Mouse (Mus musculus) forebrain, embryonic 15.5 days (tissue): Measurements from ENCODE around the gene Sgpp1. TPM values are rescaled to one million over a fixed set of nuclear protein-coding genes. Genes with fewer than 3 reads are reported as not detected.
"Not testable (repeated sequence)": the region's sequence is repeated elsewhere in the genome, so short reads cannot be mapped to it uniquely, and the experiment has no call there.

Experiments used
- ATAC-seq: fragments of 200-750 bp; cut with Nextera tagmentation; replicated peaks from 2 replicates; pipeline ENCODE4 v1.8.0; 2017; ENCODE audit warnings: mild to moderate bottlenecking, moderate TSS enrichment, moderate library complexity
- H3K27ac ChIP-seq: fragments of 300-500 bp; sonication (generic); replicated peaks from 2 replicates; pipeline ENCODE4 v1.5.1; 2015; ENCODE audit warnings: mild to moderate bottlenecking, inconsistent platforms
- H3K27me3 ChIP-seq: fragments of 300-500 bp; sonication (generic); 2 replicates; pipeline ENCODE4 v1.6.1; 2015; ENCODE audit warnings: inconsistent platforms
- H3K36me3 ChIP-seq: fragments of 300-500 bp; sonication (generic); 2 replicates; pipeline ENCODE4 v1.6.1; 2015; ENCODE audit warnings: mild to moderate bottlenecking, inconsistent platforms
- H3K4me1 ChIP-seq: fragments of 300-500 bp; sonication (generic); 2 replicates; pipeline ENCODE4 v1.6.1; 2015; ENCODE audit warnings: inconsistent platforms
- H3K4me2 ChIP-seq: fragments of 300-500 bp; sonication (generic); replicated peaks from 2 replicates; pipeline ENCODE4 v1.6.1; 2015; ENCODE audit warnings: mild to moderate bottlenecking, inconsistent platforms
- H3K4me3 ChIP-seq: fragments of 300-500 bp; sonication (generic); 2 replicates; pipeline ENCODE4 v1.5.1; 2015; ENCODE audit warnings: mild to moderate bottlenecking, inconsistent platforms
- H3K9ac ChIP-seq: fragments of 300-500 bp; sonication (generic); replicated peaks from 2 replicates; pipeline ENCODE4 v1.6.1; 2015; ENCODE audit warnings: mild to moderate bottlenecking, inconsistent platforms
- H3K9me3 ChIP-seq: fragments of 300-500 bp; sonication (generic); 2 replicates; pipeline ENCODE4 v1.6.1; 2016; ENCODE audit warnings: inconsistent platforms
- WGBS: fragments of 180-500 bp; shearing (Covaris S2); methylation state at CpG from one replicate; pipeline ENCODE4 v1.1.7; 2015; ENCODE audit warnings: mixed read lengths; 5-methylcytosine and 5-hydroxymethylcytosine counted together
- polyA plus RNA-seq: library from polyadenylated mRNA; unstranded; fragments of >200 nt; fragmentation: Nextera tagmentation; extraction: Ambion mirVana; gene quantifications from 2 replicates; pipeline ENCODE4 v1.2.1, GENCODE M21; 2015

Gene Sgpp1
- polyA plus RNA-seq, 1 experiment from 2014 or later = 15.8 TPM

DNA sequence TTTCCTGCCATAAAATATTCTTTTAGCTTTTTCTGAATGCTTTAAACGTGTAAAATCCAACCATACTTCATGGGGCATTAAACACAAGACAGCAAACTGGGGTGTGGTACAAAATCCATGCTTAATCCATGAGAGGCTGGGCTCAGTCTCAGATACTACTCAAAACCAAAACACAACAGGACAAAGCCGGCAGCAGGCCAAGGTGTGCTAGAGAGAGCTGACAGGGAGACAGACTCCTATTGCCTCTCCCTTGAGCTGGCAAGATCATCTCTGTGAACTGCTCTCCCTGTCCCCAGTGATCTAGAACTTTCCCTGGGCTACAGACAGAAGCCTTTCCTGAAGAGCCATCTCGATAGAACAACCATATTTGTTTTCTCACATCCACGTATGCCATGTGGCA is 5.1 kb downstream of the Sgpp1 start:
- no peak for ATAC-seq

GRCm38 (mm10) chr12:75729876-75730275 is 5.7 kb downstream of the Sgpp1 start:
- Histone ChIP-seq H3K9me3 (no peaks in the 10 kb centered on the region), H3K4me2 (no peak overlapping the region), H3K4me1 (peaks cover 26% of the 10 kb centered on the region), H3K4me3 (no peak overlapping the region), H3K27me3 (no peaks in the 10 kb centered on the region), H3K36me3 (0 out of 2 replicates have a peak, but pooled peaks cover 4% of the 10 kb centered on the region), H3K9ac (no peak overlapping the region), H3K27ac (no peak overlapping the region)
- WGBS = 75% methylated on average over 1 of the region's 1 CpGs
- no peak for ATAC-seq

More for the DNA sequence above, 5.1 kb downstream of the Sgpp1 start:
- 0 out of 2 replicates have a peak, but pooled peaks cover 4% of the 10 kb centered on the region for H3K36me3 ChIP-seq
- no peaks in the 10 kb centered on the region for H3K27me3 ChIP-seq
- H3K4me1 ChIP-seq = peaks cover 26% of the 10 kb centered on the region
- WGBS = 72% methylated on average over 4 of the region's 4 CpGs
- no peak overlapping the region for H3K27ac ChIP-seq
- no peaks in the 10 kb centered on the region for H3K9me3 ChIP-seq
- no peak overlapping the region for H3K9ac ChIP-seq
- no peak overlapping the region for H3K4me2 ChIP-seq
- H3K4me3 ChIP-seq = no peak overlapping the region

DNA sequence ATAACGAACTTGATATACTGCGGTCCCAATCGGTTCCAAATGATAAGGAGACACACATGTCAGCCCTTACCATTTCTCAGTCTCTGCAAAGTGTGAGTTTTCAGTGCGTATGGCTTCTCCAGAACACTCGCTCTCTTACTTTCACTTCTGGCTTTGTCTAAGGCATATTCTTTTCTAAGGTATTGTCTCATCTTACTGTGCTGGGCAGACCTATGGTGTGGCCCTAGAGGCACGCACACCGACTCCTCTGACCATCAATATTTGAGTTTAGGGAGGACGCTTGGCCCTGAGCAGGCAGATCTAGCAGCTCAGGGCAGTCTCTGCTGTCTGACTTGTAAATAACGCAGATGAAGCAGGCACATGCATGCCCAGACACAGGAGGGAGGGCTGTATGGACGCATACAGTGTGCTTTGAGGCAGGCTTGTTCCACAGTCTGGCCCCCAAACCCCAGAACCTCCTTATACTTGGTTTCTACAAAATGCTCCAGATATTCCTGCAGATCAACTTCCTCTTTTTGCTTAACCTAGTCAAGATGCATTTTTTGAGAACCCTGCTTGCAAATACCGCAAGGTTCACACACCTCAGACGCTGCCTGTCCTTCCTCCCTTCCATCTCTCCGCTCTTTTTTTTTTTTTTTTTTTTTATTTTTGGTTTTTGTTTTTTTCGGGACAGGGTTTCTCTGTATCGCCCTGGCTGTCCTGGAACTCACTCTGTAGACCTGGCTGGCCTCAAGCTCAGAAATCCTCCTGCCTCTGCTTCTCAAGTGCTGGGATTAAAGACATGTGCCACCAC is 8.0 kb downstream of the Sgpp1 start:
- Histone ChIP-seq H3K4me2 (no peak overlapping the region), H3K27ac (no peak overlapping the region), H3K36me3 (0 out of 2 replicates have a peak, but pooled peaks cover 4% of the 10 kb centered on the region), H3K4me3 (no peak overlapping the region), H3K27me3 (no peaks in the 10 kb centered on the region), H3K9me3 (no peaks in the 10 kb centered on the region), H3K4me1 (peaks cover 3% of the 10 kb centered on the region; the same call in 1 of the 2 replicates), H3K9ac (no peak overlapping the region)
- WGBS = 93% methylated on average over 15 of the region's 15 CpGs
- ATAC-seq = no peak

DNA sequence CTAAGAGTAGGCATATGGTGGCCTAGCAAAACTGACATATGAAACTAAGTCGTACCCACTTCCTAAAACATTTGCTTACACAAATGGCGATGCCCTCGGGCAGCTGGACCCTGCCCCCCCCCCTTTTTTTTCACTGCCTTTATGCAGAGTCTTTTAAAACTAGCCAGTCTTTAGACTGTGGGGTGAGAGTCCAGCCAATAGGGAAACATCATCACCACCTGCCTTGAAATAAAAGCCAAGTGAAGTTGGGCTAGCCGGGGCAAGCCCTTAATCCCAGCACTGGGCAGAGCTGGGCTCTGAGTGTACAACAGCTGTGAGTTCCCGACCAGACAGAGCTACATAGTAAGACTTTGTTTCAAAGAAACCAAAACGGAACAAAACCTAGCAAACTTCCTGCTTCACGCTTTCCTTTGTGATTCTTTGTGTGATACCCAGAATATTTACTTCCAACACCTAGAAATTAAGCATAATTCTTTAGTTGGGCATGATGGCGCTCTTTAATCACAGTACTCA is 9.1 kb downstream of the Sgpp1 start:
- WGBS = 76% methylated on average over 8 of the region's 8 CpGs

DNA sequence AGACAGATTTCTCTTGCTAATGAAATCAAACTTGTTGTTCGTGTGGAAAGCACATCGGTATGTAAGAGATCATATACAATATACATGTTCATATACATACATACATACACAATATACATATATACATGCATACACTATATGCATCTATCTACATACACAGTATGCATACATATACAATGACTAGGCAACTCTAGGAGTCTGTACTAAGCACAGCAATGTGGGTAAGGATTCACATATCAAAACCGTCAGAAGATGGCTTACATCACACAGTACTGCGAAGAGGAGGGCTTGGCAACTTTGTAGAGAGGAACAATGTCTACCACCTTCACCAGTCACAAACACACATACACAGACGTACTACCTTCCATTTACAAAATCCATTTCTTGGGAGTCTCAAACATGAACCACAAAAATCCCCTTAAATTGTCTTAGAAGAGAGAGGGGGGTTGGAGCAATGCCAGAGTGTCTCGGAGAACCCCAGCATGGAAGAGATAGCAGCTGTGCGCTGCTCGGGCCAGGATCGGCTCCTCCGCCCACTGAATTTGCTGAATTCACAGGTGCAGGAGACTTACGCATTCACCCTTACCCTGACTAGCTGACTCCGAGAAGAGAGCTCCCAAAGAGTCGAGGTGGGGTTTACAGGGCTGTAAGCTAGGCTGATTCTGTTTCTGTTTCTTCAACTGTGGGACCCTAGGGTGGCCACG is 10.8 kb downstream of the Sgpp1 start:
- Histone ChIP-seq H3K4me3 (no peak overlapping the region), H3K4me2 (no peak overlapping the region), H3K9ac (no peak overlapping the region), H3K27me3 (no peaks in the 10 kb centered on the region), H3K36me3 (0 out of 2 replicates have a peak, but pooled peaks cover 4% of the 10 kb centered on the region), H3K27ac (no peak overlapping the region), H3K4me1 (no peaks in the 10 kb centered on the region), H3K9me3 (no peaks in the 10 kb centered on the region)
- ATAC-seq = no peak
- WGBS = 86% methylated on average over 14 of the region's 14 CpGs

More for the DNA sequence above, 9.1 kb downstream of the Sgpp1 start:
- 0 out of 2 replicates have a peak, but pooled peaks cover 4% of the 10 kb centered on the region for H3K36me3 ChIP-seq
- H3K27me3 ChIP-seq = no peaks in the 10 kb centered on the region
- no peaks in the 10 kb centered on the region for H3K9me3 ChIP-seq
- no peak overlapping the region for H3K4me3 ChIP-seq
- ATAC-seq = no peak
- no peak overlapping the region for H3K27ac ChIP-seq
- H3K4me1 ChIP-seq = no peaks in the 10 kb centered on the region
- H3K4me2 ChIP-seq = no peak overlapping the region
- no peak overlapping the region for H3K9ac ChIP-seq

DNA sequence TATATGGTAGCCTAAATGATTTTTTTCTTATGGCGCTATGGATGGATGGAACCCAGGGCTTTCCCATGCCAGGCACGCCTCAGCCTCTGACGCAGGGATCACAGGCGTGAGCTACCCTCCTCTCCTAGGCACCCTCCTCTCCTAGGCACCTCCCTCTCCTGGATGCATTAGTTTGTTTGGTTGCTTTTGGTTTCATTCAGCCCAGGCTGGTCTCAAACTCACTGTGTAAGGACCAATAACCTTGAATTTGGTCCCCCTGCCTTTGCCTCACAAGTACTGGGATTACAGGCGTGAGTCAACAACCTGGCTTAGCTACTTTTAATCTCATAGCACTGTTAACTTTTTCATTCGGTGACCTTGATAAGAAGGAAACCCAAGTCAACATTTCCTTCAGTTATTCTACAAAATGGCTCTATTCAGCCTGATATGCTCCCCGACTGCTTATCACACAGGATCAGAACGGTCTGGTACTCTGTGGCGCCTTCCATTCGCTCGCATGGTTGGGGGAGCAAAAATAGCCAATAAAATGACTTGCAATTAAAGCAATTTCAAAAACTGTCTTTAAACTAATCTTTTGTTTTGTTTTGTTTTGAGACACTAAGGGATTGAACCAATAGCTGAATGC is 11.6 kb downstream of the Sgpp1 start:
- 84% methylated on average over 11 of the region's 11 CpGs for WGBS
- Histone ChIP-seq H3K4me2 (no peak overlapping the region), H3K9me3 (no peaks in the 10 kb centered on the region), H3K36me3 (0 out of 2 replicates have a peak, but pooled peaks cover 6% of the 10 kb centered on the region), H3K27ac (no peak overlapping the region), H3K9ac (no peak overlapping the region), H3K4me1 (no peaks in the 10 kb centered on the region), H3K4me3 (no peak overlapping the region), H3K27me3 (no peaks in the 10 kb centered on the region)
- no peak for ATAC-seq

DNA sequence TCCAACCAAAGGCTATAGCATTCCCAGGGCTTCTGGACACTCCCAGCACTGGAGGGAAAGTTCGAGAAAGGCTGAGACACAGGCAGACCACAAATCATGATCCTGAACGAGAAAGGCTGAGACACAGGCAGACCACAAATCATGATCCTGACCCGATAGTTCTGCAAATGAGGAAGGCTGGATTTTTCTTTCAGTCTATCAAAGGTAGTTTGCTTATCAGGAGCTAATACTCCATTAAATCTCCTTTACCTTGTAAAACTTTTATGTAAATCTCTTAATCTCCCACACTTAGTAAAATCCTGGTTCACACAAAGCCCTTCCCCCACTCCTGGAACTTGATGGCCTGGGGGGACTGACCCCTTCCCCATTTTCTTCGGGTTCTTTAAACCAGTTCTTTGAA is 13.6 kb downstream of the Sgpp1 start:
- no peak overlapping the region for H3K4me3 ChIP-seq
- 16% methylated on average over 4 of the region's 4 CpGs for WGBS
- no peak for ATAC-seq
- H3K9me3 ChIP-seq = no peaks in the 10 kb centered on the region
- H3K27me3 ChIP-seq = no peaks in the 10 kb centered on the region
- no peak overlapping the region for H3K27ac ChIP-seq
- no peaks in the 10 kb centered on the region for H3K4me1 ChIP-seq
- no peak overlapping the region for H3K4me2 ChIP-seq
- H3K36me3 ChIP-seq = 0 out of 2 replicates have a peak, but pooled peaks cover 4% of the 10 kb centered on the region
- H3K9ac ChIP-seq = no peak overlapping the region

DNA sequence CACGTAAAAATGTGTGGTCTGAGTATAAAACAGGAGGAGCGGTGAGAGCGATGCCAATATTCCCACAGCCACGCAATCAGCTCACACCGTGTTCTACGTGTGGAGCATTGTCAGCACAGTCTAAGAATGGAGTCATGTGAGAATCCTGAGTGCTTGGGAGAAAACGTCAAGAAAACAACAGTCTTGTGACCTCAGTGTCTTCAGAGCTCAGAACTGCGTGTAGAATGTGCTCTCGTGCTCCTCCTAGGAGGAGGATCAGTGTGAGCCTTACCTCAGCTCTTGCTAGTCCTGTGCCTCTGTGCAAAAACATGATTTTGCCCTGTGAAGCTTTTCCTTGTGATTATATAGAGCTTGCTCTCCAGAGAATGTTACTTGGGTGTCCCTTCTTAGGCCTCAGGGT is 14.5 kb downstream of the Sgpp1 start:
- ATAC-seq = no peak

GRCm38 (mm10) chr12:75713596-75713995 is 21.9 kb downstream of the Sgpp1 start:
- H3K4me2 ChIP-seq = no peak overlapping the region
- peaks cover 9% of the 10 kb centered on the region; the same call in 1 of the 2 replicates for H3K36me3 ChIP-seq
- ATAC-seq = no peak
- H3K9ac ChIP-seq = no peak overlapping the region
- no peaks in the 10 kb centered on the region for H3K4me1 ChIP-seq
- 92% methylated on average over 9 of the region's 9 CpGs for WGBS
- no peak overlapping the region for H3K27ac ChIP-seq
- no peaks in the 10 kb centered on the region for H3K9me3 ChIP-seq
- H3K4me3 ChIP-seq = no peak overlapping the region
- no peaks in the 10 kb centered on the region for H3K27me3 ChIP-seq

More for the DNA sequence above, 14.5 kb downstream of the Sgpp1 start:
- no peaks in the 10 kb centered on the region for H3K27me3 ChIP-seq
- no peak overlapping the region for H3K9ac ChIP-seq
- 67% methylated on average over 9 of the region's 9 CpGs for WGBS
- peaks cover 8% of the 10 kb centered on the region; the same call in 1 of the 2 replicates for H3K36me3 ChIP-seq
- H3K4me1 ChIP-seq = no peaks in the 10 kb centered on the region
- H3K27ac ChIP-seq = no peak overlapping the region
- H3K4me3 ChIP-seq = no peak overlapping the region
- H3K9me3 ChIP-seq = no peaks in the 10 kb centered on the region
- no peak overlapping the region for H3K4me2 ChIP-seq

GRCm38 (mm10) chr12:75712905-75713304 is 22.6 kb downstream of the Sgpp1 start:
- not testable (repeated sequence) for H3K9ac ChIP-seq, H3K27me3 ChIP-seq, H3K4me1 ChIP-seq, H3K4me3 ChIP-seq, H3K4me2 ChIP-seq, H3K27ac ChIP-seq, H3K9me3 ChIP-seq, ATAC-seq, H3K36me3 ChIP-seq
- WGBS = 90% methylated on average over 7 of the region's 7 CpGs

DNA sequence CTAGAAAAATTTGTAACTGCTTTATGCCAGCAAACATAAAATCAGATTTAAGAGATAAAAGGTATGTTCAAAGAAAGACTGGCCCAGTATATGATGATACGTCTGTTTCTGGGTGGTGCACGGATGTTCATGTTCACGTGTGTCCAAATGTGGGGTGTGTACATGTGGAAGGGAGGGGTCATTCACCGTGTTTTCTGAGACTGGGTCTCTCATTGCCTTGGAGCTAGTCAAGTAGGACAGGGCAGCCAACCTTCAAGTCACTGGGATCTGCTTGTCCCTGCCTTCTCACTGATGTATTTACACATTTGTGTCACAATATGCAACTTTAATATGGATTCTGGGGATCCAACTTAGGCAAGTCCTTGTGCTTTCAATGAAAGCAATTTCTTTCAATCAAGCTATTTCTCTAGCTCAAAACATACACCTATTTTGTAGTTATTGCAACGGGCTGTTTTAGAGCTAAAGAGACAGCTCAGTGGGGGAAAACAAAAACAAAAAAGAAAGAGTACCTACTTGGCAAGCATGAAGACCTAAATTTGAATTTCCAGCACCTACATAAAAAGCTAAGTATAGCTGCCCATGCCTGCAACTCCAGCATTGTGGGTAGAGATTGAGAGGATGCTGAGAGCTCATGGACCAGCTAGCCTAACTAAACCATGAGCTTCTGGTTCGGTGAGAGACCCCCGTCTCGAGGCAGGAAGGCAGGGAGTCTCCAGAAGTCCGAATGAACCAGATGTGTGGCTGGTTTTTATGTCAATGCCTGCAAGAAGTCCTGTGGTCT is 24.7 kb downstream of the Sgpp1 start:
- Histone ChIP-seq H3K4me3 (no peak overlapping the region), H3K27me3 (no peaks in the 10 kb centered on the region), H3K36me3 (peaks cover 3% of the 10 kb centered on the region; the same call in 1 of the 2 replicates), H3K4me1 (no peaks in the 10 kb centered on the region), H3K27ac (no peak overlapping the region), H3K4me2 (no peak overlapping the region), H3K9me3 (no peaks in the 10 kb centered on the region), H3K9ac (no peak overlapping the region)
- no peak for ATAC-seq
- WGBS = 88% methylated on average over 9 of the region's 9 CpGs
